26 mouse cellular contexts compared by ENCODE assay signal in genomic region chr8:75204190-75204868, GRCm38 (mm10). TPM values are rescaled to one million over a fixed set of nuclear protein-coding genes. Genes with fewer than 3 reads are reported as not detected.
A peak's percentile ranks its signal among the peaks of the same experiment; 100 is the strongest.
DNase-seq lines count a peak whose midpoint lies in the region; ATAC-seq and TF ChIP-seq lines count a peak whose summit lies in the region.
"Had no signal": no experiment of that assay in that cellular context is flagged by ENCODE, and none has a peak within 500 bp of the region (broad histone marks: within the 10 kb centered on the region; RNA-seq: fewer than 3 reads in every experiment).

No protein-coding gene starts in this region.

- H3K4me3 ChIP-seq in layer of hippocampus, adult 2 months = no peak overlapping the region
- H3K4me3 ChIP-seq: embryonic facial prominence, embryonic 12.5 days; embryonic facial prominence, embryonic 15.5 days; heart, adult 2 months; heart, embryonic 10.5 days; hindbrain, embryonic 10.5 days; hindbrain, embryonic 13.5 days; intestine, embryonic 15.5 days had no signal

- peak overlapping the region; percentile 52; the same call in 1 of the 2 replicates for H3K27ac ChIP-seq in layer of hippocampus, adult 2 months
- H3K27ac ChIP-seq: embryonic facial prominence, embryonic 12.5 days; embryonic facial prominence, embryonic 15.5 days; heart, adult 2 months; heart, embryonic 10.5 days; hindbrain, embryonic 10.5 days; hindbrain, embryonic 13.5 days; intestine, embryonic 15.5 days had no signal

- intact Hi-C loops in heart, postnatal 36 days (cut with DNase I) = no loop called here

- TF ChIP-seq CTCF in layer of hippocampus, adult 2 months (conservative IDR thresholded peaks at IDR 0.05) = no peak

- no peak for ATAC-seq in cerebellum, adult (ENCODE audit: insufficient number of reproducible peaks, low FRiP score, low TSS enrichment)
- ATAC-seq: activated CD4-positive, CD25-positive, alpha-beta regulatory T cell, adult 4 months; forebrain, embryonic 14.5 days; forebrain, postnatal 0 days; hindbrain, embryonic 16.5 days; intestine, embryonic 15.5 days had no signal

- DNase-seq in cerebellum, postnatal 14 days = peak; percentile 22 to 27
- peak; percentile 48 to 59 for DNase-seq in layer of hippocampus, adult 2 months (ENCODE audit: low spot score in 2 of 2)
- DNase-seq in layer of hippocampus, postnatal 10 days (ENCODE audit: low spot score in 2 of 2) = peak; percentile 47 to 50
- DNase-seq in adrenal gland, postnatal 4 days (ENCODE audit: low spot score in 2 of 2) = no peak
- no peak for DNase-seq in heart, postnatal 36 days
- DNase-seq: adrenal gland, adult 8-10 months; adrenal gland, postnatal 36 days; cerebellum, adult 18-20 months; cerebellum, adult 9-10 months; cerebellum, postnatal 25 days; forebrain, postnatal 0 days; gastrocnemius, postnatal 10 days; gastrocnemius, postnatal 36 days; heart, adult 2 months had no signal

RNA-seq across cellular contexts. Expression of gene Rasd2, which starts 9.4 kb away (rescaled TPM):
- 10 to 100 TPM; 69.5 to 79.3 TPM for total RNA-seq in layer of hippocampus, adult 2 months (2021)
- total RNA-seq in layer of hippocampus, postnatal 10 days (2021) = 10 to 100 TPM; 30.6 TPM
- total RNA-seq in adrenal gland, postnatal 4 days (2021) = 1 to 10 TPM; 3.1 to 3.4 TPM
- 1 to 10 TPM; 3.1 to 4.7 TPM for total RNA-seq in heart, postnatal 36 days (2021)
- total RNA-seq: common myeloid progenitor, adult 5-6 weeks; granulocyte monocyte progenitor cell, adult 5-6 weeks had no signal

Comparison
In these comparisons a context has a peak if more than half of its experiments do, and no peak if none do; other contexts are left out.
1. DNase-seq: peak in cerebellum, postnatal 14 days (2 of 2), layer of hippocampus, adult 2 months (2 of 2) and layer of hippocampus, postnatal 10 days (2 of 2); none in adrenal gland, postnatal 4 days (0 of 2) and heart, postnatal 36 days (0 of 2).
2. RNA of gene Rasd2, which starts 9.4 kb away (total RNA-seq): 69.5 to 79.3 TPM in layer of hippocampus, adult 2 months and 30.6 TPM in layer of hippocampus, postnatal 10 days; 3.1 to 4.7 TPM in heart, postnatal 36 days and 3.1 to 3.4 TPM in adrenal gland, postnatal 4 days; every median in the first group is over 4 times any median in the second.